Mouse (Mus musculus) stomach, embryonic 14.5 days (tissue): ENCODE data around the gene Mrpl52. TPM values are rescaled to one million over a fixed set of nuclear protein-coding genes. Genes with fewer than 3 reads are reported as not detected.

Experiments used
- ATAC-seq: fragments of 200-750 bp; cut with Nextera tagmentation; 2 replicates; pipeline ENCODE4 v1.8.0; 2017; ENCODE audit warnings: low read depth, moderate TSS enrichment; ENCODE audit not compliant: insufficient number of reproducible peaks, insufficient read depth, low FRiP score
- H3K27ac ChIP-seq: fragments of 300-500 bp; sonication (generic); 2 replicates; pipeline ENCODE4 v1.5.1; 2014; ENCODE audit warnings: mild to moderate bottlenecking, low read length, moderate library complexity, mixed read lengths
- H3K27me3 ChIP-seq: fragments of 300-500 bp; sonication (generic); 2 replicates; pipeline ENCODE4 v1.6.1; 2014; ENCODE audit warnings: low read length, control low read depth, mixed read lengths; ENCODE audit not compliant: control insufficient read depth, insufficient read depth
- H3K36me3 ChIP-seq: fragments of 300-500 bp; sonication (generic); 2 replicates; pipeline ENCODE4 v1.6.1; 2014; ENCODE audit warnings: mild to moderate bottlenecking, control low read depth, low read length, moderate library complexity, mixed read lengths; ENCODE audit not compliant: control insufficient read depth, insufficient read depth
- H3K4me1 ChIP-seq: fragments of 300-500 bp; sonication (generic); 2 replicates; pipeline ENCODE4 v1.6.1; 2014; ENCODE audit warnings: low read length, control low read depth, mixed read lengths; ENCODE audit not compliant: control insufficient read depth, insufficient read depth
- H3K4me2 ChIP-seq: fragments of 300-500 bp; sonication (generic); replicated peaks from 2 replicates; pipeline ENCODE4 v1.6.1; 2014; ENCODE audit warnings: low read depth, low read length, control low read depth
- H3K4me3 ChIP-seq: fragments of 300-500 bp; sonication (generic); 2 replicates; pipeline ENCODE4 v1.5.1; 2014; ENCODE audit warnings: low read depth, low read length, control low read depth
- H3K9ac ChIP-seq: fragments of 300-500 bp; sonication (generic); replicated peaks from 2 replicates; pipeline ENCODE4 v1.6.1; 2014; ENCODE audit warnings: low read depth, mild to moderate bottlenecking, control low read depth, low read length, moderate library complexity, mixed read lengths
- H3K9me3 ChIP-seq: fragments of 300-500 bp; sonication (generic); 2 replicates; pipeline ENCODE4 v1.6.1; 2016; ENCODE audit warnings: low read depth, low read length, control low read depth; ENCODE audit not compliant: control insufficient read depth
- WGBS: fragments of 180-500 bp; shearing (Covaris S2); extraction: QIAGEN DNeasy Blood & Tissue Kit; methylation state at CpG from one replicate; pipeline ENCODE4 v1.1.7; 2014; 5-methylcytosine and 5-hydroxymethylcytosine counted together
- polyA plus RNA-seq: library from polyadenylated mRNA; unstranded; fragments of >200 nt; fragmentation: Nextera tagmentation; extraction: Ambion mirVana; gene quantifications from 2 replicates; pipeline ENCODE4 v1.2.1, GENCODE M21; 2014

Gene Mrpl52
- polyA plus RNA-seq, 1 experiment from 2014 or later: 312 TPM

- WGBS: 10% methylated on average over 18 of the region's 18 CpGs
- no peak for ATAC-seq
- 0 out of 2 replicates have a peak overlapping the region, but pooled peaks have one; percentile 6 for H3K9ac ChIP-seq
These were observed 12.6 kb upstream of the Mrpl52 start for GRCm38 (mm10) chr14:54413877-54414700.

GRCm38 (mm10) chr14:54415241-54416020 lies 11.3 kb upstream of the Mrpl52 start:
- no peak overlapping the region for H3K27ac ChIP-seq
- 25% methylated on average over 13 of the region's 13 CpGs for WGBS
- ATAC-seq: no peak

More at GRCm38 (mm10) chr14:54413877-54414700, 12.6 kb upstream of the Mrpl52 start:
- Histone ChIP-seq H3K4me2 (peak overlapping the region; percentile 31), H3K4me3 (0 out of 2 replicates have a peak overlapping the region, but pooled peaks have one; percentile 4), H3K27me3 (no peaks in the 10 kb centered on the region), H3K27ac (peak overlapping the region; percentile 68), H3K36me3 (no peaks in the 10 kb centered on the region), H3K4me1 (peaks cover 24% of the 10 kb centered on the region), H3K9me3 (no peaks in the 10 kb centered on the region)

GRCm38 (mm10) chr14:54416229-54416775 lies 10.4 kb upstream of the Mrpl52 start:
- Histone ChIP-seq H3K27me3 (no peaks in the 10 kb centered on the region), H3K4me1 (peaks cover 14% of the 10 kb centered on the region), H3K4me3 (no peak overlapping the region), H3K27ac (no peak overlapping the region), H3K36me3 (no peaks in the 10 kb centered on the region), H3K9me3 (no peaks in the 10 kb centered on the region), H3K4me2 (no peak overlapping the region), H3K9ac (no peak overlapping the region)
- no peak for ATAC-seq
- WGBS: 67% methylated on average over 5 of the region's 5 CpGs

More at GRCm38 (mm10) chr14:54415241-54416020, 11.3 kb upstream of the Mrpl52 start:
- Histone ChIP-seq H3K4me3 (no peak overlapping the region), H3K4me1 (peaks cover 15% of the 10 kb centered on the region), H3K36me3 (no peaks in the 10 kb centered on the region), H3K4me2 (no peak overlapping the region), H3K27me3 (no peaks in the 10 kb centered on the region), H3K9ac (no peak overlapping the region), H3K9me3 (no peaks in the 10 kb centered on the region)

GRCm38 (mm10) chr14:54416830-54417229 lies 9.9 kb upstream of the Mrpl52 start:
- Histone ChIP-seq H3K27me3 (no peaks in the 10 kb centered on the region), H3K36me3 (no peaks in the 10 kb centered on the region), H3K4me1 (peaks cover 14% of the 10 kb centered on the region), H3K9me3 (no peaks in the 10 kb centered on the region), H3K9ac (no peak overlapping the region), H3K4me3 (no peak overlapping the region), H3K4me2 (no peak overlapping the region), H3K27ac (no peak overlapping the region)
- 84% methylated on average over 4 of the region's 4 CpGs for whole genome bisulfite sequencing
- no peak for ATAC-seq

GRCm38 (mm10) chr14:54417623-54418081 lies 9.1 kb upstream of the Mrpl52 start, which contains the start of gene Slc7a7:
TSS of gene Slc7a7 (minus strand) at chr14:54417780.
- 11% methylated on average over 19 of the region's 19 CpGs for WGBS
- Histone ChIP-seq H3K4me3 (no peak within 1 kb of the TSS), H3K36me3 (no peaks in the 10 kb centered on the region), H3K27ac (no peak within 1 kb of the TSS), H3K9me3 (no peaks in the 10 kb centered on the region), H3K4me2 (no peak within 1 kb of the TSS; the same call in 1 of the 2 replicates), H3K27me3 (no peaks in the 10 kb centered on the region), H3K4me1 (peaks cover 14% of the 10 kb centered on the region), H3K9ac (no peak within 1 kb of the TSS)
- ATAC-seq: no peak

- 85% methylated on average over 2 of the region's 2 CpGs for WGBS
- Histone ChIP-seq H3K9me3 (no peaks in the 10 kb centered on the region), H3K4me1 (no peaks in the 10 kb centered on the region), H3K4me3 (no peak overlapping the region), H3K9ac (no peak overlapping the region), H3K27me3 (no peaks in the 10 kb centered on the region), H3K4me2 (no peak overlapping the region), H3K27ac (no peak overlapping the region), H3K36me3 (no peaks in the 10 kb centered on the region)
- no peak for ATAC-seq
These were observed 5.7 kb upstream of the Mrpl52 start for GRCm38 (mm10) chr14:54421014-54421413.

GRCm38 (mm10) chr14:54423406-54423805 lies 3.3 kb upstream of the Mrpl52 start:
- ATAC-seq: no peak
- Histone ChIP-seq H3K9ac (no peak overlapping the region), H3K36me3 (no peaks in the 10 kb centered on the region), H3K27me3 (no peaks in the 10 kb centered on the region), H3K4me1 (0 out of 2 replicates have a peak, but pooled peaks cover 3% of the 10 kb centered on the region), H3K4me2 (no peak overlapping the region), H3K27ac (no peak overlapping the region), H3K4me3 (no peak overlapping the region), H3K9me3 (no peaks in the 10 kb centered on the region)
- 73% methylated on average over 5 of the region's 5 CpGs for WGBS

GRCm38 (mm10) chr14:54424634-54425033 lies 2.1 kb upstream of the Mrpl52 start:
- no peak for ATAC-seq
- Histone ChIP-seq H3K4me3 (no peak overlapping the region), H3K4me2 (no peak overlapping the region), H3K9me3 (no peaks in the 10 kb centered on the region), H3K4me1 (peaks cover 8% of the 10 kb centered on the region; the same call in 1 of the 2 replicates), H3K9ac (no peak overlapping the region), H3K27ac (no peak overlapping the region), H3K27me3 (no peaks in the 10 kb centered on the region), H3K36me3 (peaks cover 6% of the 10 kb centered on the region; the same call in 1 of the 2 replicates)
- WGBS: 89% methylated on average over 1 of the region's 1 CpGs
